Mouse (Mus musculus) myocyte (in vitro differentiated cells): ENCODE data around the gene Arl13b. TPM values are rescaled to one million over a fixed set of nuclear protein-coding genes. Genes with fewer than 3 reads are reported as not detected.

Source experiments
- H3K27me3 ChIP-seq: one replicate; pipeline ENCODE4 v1.6.1; 2011; ENCODE audit not compliant: control insufficient read depth, insufficient read depth, insufficient read length
- H3K36me3 ChIP-seq: one replicate; pipeline ENCODE4 v1.6.1; 2011; ENCODE audit not compliant: control insufficient read depth, insufficient read depth
- H3K4me2 ChIP-seq: one replicate; pipeline ENCODE4 v1.6.1; 2011; ENCODE audit warnings: low read depth, control low read depth
- H3K4me3 ChIP-seq: one replicate; pipeline ENCODE4 v1.5.1; 2011; ENCODE audit warnings: mild to moderate bottlenecking, control low read depth, moderate library complexity
- H3K79me2 ChIP-seq: one replicate; pipeline ENCODE4 v1.6.1; 2011; ENCODE audit not compliant: control insufficient read depth, insufficient read depth
- H3ac ChIP-seq: one replicate; pipeline ENCODE4 v1.6.1; 2011; ENCODE audit not compliant: control insufficient read depth, insufficient read length
- CEBPB ChIP-seq: IDR thresholded peaks from 2 replicates; pipeline ENCODE4 v1.6.1; 2011; ENCODE audit warnings: mild to moderate bottlenecking, moderate library complexity; ENCODE audit not compliant: poor library complexity, insufficient read depth, severe bottlenecking
- E2F4 ChIP-seq: IDR thresholded peaks from one replicate; pipeline ENCODE4 v1.6.1; 2011; ENCODE audit warnings: mild to moderate bottlenecking, control low read depth, moderate library complexity; ENCODE audit not compliant: insufficient read depth
- MAX ChIP-seq: IDR thresholded peaks from one replicate; pipeline ENCODE4 v1.6.1; 2011; ENCODE audit warnings: low read depth, mild to moderate bottlenecking, control low read depth
- MYOD1 ChIP-seq, 3 experiments: IDR thresholded peaks; one replicate each; pipeline ENCODE4 v1.6.1; 2011; ENCODE audit warnings: control low read depth in 2 of 3, low read depth in 2 of 3, mild to moderate bottlenecking in 2 of 3, moderate library complexity in 1 of 3; ENCODE audit not compliant: insufficient read length in 2 of 3, control insufficient read depth in 1 of 3
- MYOG ChIP-seq, 3 experiments: IDR thresholded peaks; one replicate each; pipeline ENCODE4 v1.6.1; 2011; ENCODE audit warnings: control low read depth in 2 of 3, low read depth in 2 of 3, mild to moderate bottlenecking in 2 of 3; ENCODE audit not compliant: insufficient read length in 2 of 3, control insufficient read depth in 1 of 3, insufficient read depth in 1 of 3
- POLR2A ChIP-seq: IDR thresholded peaks from one replicate; pipeline ENCODE4 v1.6.1; 2011; ENCODE audit warnings: low read depth, mild to moderate bottlenecking, control low read depth, moderate library complexity; ENCODE audit not compliant: insufficient read length
- POLR2AphosphoS2 ChIP-seq: IDR thresholded peaks from one replicate; pipeline ENCODE4 v1.6.1; 2011; ENCODE audit warnings: low read depth, control low read depth; ENCODE audit not compliant: insufficient read length
- REST ChIP-seq: IDR thresholded peaks from one replicate; pipeline ENCODE4 v1.6.1; 2011; ENCODE audit warnings: mild to moderate bottlenecking, control low read depth, moderate library complexity; ENCODE audit not compliant: insufficient read depth, insufficient read length
- SRF ChIP-seq: IDR thresholded peaks from one replicate; pipeline ENCODE4 v1.6.1; 2011; ENCODE audit warnings: low read depth; ENCODE audit not compliant: control insufficient read depth, insufficient read length
- TCF12 ChIP-seq: IDR thresholded peaks from one replicate; pipeline ENCODE4 v1.6.1; 2011; ENCODE audit warnings: mild to moderate bottlenecking, control low read depth; ENCODE audit not compliant: poor library complexity, insufficient read depth, severe bottlenecking
- TCF3 ChIP-seq: IDR thresholded peaks from one replicate; pipeline ENCODE4 v1.6.1; 2011; ENCODE audit warnings: low read depth, control low read depth; ENCODE audit not compliant: insufficient read length
- USF1 ChIP-seq: IDR thresholded peaks from one replicate; pipeline ENCODE4 v1.6.1; 2011; ENCODE audit warnings: low read depth, mild to moderate bottlenecking, control low read depth, moderate library complexity
- polyA plus RNA-seq: library from polyadenylated mRNA; unstranded; fragments of >200 nt; fragmentation: generic; extraction: Trizol; gene quantifications from one replicate; pipeline ENCODE4 v1.2.1, GENCODE M21; 2012; ENCODE audit warnings: missing spikeins

The Arl13b gene
- polyA plus RNA-seq, 1 experiment = 5.3 TPM

DNA sequence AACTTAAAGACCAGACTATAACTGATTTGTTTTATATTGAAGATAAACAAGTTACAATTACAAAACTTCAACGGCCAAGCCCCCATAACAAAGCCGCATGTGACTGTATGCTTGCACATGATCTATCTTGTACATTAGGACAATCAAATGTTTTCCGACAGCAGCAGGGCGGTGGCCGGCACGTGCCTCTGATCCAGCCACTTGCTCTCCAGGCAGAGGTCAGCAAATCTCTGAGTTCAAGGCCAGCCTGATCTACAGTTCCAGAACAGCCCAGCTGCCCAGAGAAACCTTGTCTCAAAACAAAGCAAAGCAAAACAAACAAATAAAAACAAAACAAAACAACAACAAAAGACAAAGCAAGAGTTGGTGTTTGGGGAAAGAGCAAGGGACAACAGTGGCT, 8.5 kb upstream of the Arl13b start:
- Histone ChIP-seq H3K27me3 (no peaks in the 10 kb centered on the region), H3ac (no peak overlapping the region), H3K36me3 (no peaks in the 10 kb centered on the region), H3K79me2 (no peaks in the 10 kb centered on the region), H3K4me3 (peak overlapping the region; percentile 41), H3K4me2 (no peak overlapping the region)
- no peak for TF ChIP-seq TCF3
- TF ChIP-seq MYOD1 (IDR thresholded peaks at IDR 0.05; ENCODE audit: control insufficient read depth in 1 of 3, insufficient read length in 2 of 3, low read depth in 2 of 3) = no peak
- TF ChIP-seq SRF = no peak
- no peak for TF ChIP-seq USF1
- no peak for TF ChIP-seq E2F4
- TF ChIP-seq MAX = no peak
- TF ChIP-seq MYOG (IDR thresholded peaks at IDR 0.05; ENCODE audit: control insufficient read depth in 1 of 3, insufficient read depth in 1 of 3, insufficient read length in 2 of 3, low read depth in 2 of 3) = no peak
- no peak for TF ChIP-seq CEBPB
- no peak for TF ChIP-seq POLR2A
- no peak for TF ChIP-seq REST
- no peak for TF ChIP-seq POLR2AphosphoS2
- TF ChIP-seq TCF12 = no peak

DNA sequence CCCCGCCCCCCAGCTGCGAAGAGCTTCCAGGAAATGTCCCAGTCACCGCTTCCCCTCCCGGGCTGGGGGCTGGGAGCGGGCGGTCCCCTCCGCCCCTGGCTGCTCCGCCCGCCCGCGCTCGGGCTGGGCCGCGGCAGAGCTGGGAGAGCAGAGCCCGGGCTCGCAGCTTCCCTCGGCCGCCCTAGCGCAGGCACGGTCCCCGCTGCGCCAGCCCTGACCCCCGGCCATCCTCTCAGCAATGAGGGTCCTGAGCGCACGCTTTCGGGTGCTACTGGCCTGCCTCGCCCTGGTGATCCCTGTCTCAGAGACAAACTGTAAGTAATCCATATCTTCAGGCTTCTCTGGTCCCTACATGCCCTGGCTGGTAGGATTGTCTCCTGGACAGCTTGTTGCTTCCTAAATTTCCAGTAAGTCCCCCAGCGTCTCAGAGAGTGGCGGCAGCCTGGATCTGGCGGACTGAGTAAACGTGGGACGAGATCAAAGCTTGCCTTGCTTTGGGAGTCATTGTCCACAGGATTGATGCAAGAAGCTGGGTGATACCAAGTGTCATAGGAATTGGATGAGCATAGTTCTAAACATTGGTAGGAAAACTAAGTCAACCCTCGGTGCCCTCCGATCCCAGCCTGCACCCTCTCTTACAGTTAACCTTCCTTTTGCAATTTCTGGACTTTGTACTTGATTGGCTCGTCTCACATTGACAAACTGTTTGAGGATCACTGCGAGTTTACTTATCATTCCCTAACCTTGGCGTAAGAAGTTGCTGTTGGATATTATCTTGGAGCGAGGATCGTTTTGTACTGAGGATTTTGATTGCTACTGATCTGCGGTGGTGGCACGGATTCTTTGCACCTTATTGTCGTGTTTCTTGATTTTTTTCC, 7.6 kb upstream of the Arl13b start, which contains the start of gene Pros1:
Gene Pros1, plus strand, starts transcription at position 117 of the 878 bp plus-strand sequence.
- peak within 1 kb of the TSS; percentile 41 for H3K4me3 ChIP-seq
- no peaks in the 10 kb centered on the region for H3K36me3 ChIP-seq
- peak within 1 kb of the TSS; percentile 73 for H3K4me2 ChIP-seq
- TF ChIP-seq POLR2AphosphoS2 (peak; percentile 61), REST (no peak), POLR2A (peak; percentile 89)
- H3ac ChIP-seq = no peak within 1 kb of the TSS
- H3K27me3 ChIP-seq = no peaks in the 10 kb centered on the region
- no peaks in the 10 kb centered on the region for H3K79me2 ChIP-seq

DNA sequence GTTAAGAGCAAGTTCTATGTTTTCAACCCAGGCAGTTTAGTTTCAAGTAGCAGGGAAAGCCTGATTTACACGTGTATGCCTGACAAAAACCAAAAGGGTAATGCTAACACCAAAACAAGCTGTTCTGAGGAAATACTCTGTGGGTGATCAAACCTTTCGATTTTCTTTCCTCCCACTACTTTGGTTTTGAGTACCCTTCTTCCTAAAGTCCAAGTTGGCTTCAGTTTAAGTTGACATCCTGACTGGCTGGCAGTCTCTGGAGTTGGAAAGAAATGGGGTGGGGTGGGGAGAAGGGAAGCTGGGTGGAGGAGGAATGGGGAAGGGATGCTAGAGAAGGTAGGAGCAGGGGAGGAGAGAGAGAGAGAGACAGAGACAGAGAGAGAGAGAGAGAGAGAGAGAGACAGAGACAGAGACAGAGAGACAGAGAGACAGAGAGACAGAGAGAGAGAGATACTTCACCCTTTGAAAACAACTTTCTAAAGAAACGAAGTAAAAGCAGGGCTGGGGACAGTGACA, 6.8 kb upstream of the Arl13b start:
- H3K4me3 ChIP-seq = peak overlapping the region; percentile 41
- no peak overlapping the region for H3ac ChIP-seq
- TF ChIP-seq POLR2A = no peak
- TF ChIP-seq MYOD1 (IDR thresholded peaks at IDR 0.05; ENCODE audit: control insufficient read depth in 1 of 3, insufficient read length in 2 of 3, low read depth in 2 of 3) = no peak
- no peak for TF ChIP-seq POLR2AphosphoS2
- TF ChIP-seq TCF12 = no peak
- no peak for TF ChIP-seq REST
- TF ChIP-seq CEBPB = no peak
- no peak for TF ChIP-seq MAX
- no peak for TF ChIP-seq USF1
- no peak for TF ChIP-seq E2F4
- no peak for TF ChIP-seq TCF3
- TF ChIP-seq SRF = no peak
- H3K36me3 ChIP-seq = no peaks in the 10 kb centered on the region
- H3K27me3 ChIP-seq = no peaks in the 10 kb centered on the region
- no peaks in the 10 kb centered on the region for H3K79me2 ChIP-seq
- peak overlapping the region; percentile 73 for H3K4me2 ChIP-seq

DNA sequence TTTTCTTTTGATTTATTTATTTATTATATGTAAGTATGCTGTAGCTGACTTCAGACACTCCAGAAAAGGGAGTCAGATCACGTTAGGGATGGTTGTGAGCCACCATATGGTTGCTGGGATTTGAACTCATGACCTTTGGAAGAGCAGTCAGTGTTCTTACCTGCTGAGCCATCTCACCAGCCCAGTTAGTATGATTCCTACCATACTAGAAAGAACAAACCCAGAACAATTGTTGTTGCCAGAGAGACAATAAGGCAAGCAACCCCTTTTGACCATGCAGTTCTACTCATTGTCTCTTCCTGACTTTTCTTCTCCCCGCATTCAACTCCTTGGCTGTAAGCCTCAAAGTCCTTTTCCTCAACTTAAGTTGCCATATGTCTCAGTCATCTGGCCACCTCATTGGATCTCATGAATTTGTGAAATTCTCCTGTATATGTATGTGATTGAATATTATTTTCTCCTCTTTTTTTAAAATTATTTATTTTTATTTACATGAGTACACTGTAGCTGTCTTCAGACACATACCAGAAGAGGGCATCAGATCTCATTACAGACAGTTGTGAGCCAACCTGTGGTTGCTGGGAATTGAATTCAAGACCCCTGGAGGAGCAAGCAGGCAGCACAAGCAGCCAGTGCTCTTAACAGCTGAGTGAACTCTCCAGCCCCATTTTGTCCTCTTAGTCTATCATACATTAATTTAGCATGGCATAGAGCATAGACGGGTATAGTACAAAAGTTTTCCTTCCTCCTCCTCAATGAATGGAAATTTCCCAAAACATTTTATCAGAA, 5.8 kb upstream of the Arl13b start:
- no peaks in the 10 kb centered on the region for H3K36me3 ChIP-seq
- TF ChIP-seq POLR2A = no peak
- no peak overlapping the region for H3K4me2 ChIP-seq
- H3ac ChIP-seq = no peak overlapping the region
- H3K4me3 ChIP-seq = no peak overlapping the region
- H3K79me2 ChIP-seq = no peaks in the 10 kb centered on the region
- no peaks in the 10 kb centered on the region for H3K27me3 ChIP-seq

DNA sequence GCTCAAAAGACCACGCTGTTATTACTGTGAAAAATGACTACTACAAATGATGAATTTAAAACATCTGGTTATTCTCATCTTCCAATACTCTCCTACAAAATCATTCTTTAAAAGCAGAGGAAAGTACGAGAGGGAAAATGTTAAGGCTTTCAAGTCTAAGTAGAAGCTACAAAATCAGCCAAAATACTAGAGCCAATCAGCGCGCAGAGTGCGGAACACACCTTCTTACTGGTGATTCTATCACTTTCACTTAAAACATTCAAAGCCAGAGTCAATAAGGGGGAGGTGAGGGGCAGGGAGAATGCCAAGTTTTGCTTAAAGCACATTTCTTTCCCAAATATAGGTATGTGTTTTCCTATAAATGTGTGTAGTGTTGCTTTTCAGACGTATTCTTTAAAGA, 1.5 kb downstream of the Arl13b start:
- Histone ChIP-seq H3ac (no peak overlapping the region), H3K27me3 (no peaks in the 10 kb centered on the region), H3K36me3 (no peaks in the 10 kb centered on the region), H3K4me3 (peak overlapping the region; percentile 33), H3K4me2 (peak overlapping the region; percentile 76), H3K79me2 (peaks cover 24% of the 10 kb centered on the region)
- TF ChIP-seq MYOG (IDR thresholded peaks at IDR 0.05; ENCODE audit: control insufficient read depth in 1 of 3, insufficient read depth in 1 of 3, insufficient read length in 2 of 3, low read depth in 2 of 3) (no peak), E2F4 (no peak), CEBPB (no peak), MAX (no peak), USF1 (no peak), TCF12 (no peak), TCF3 (no peak), MYOD1 (IDR thresholded peaks at IDR 0.05; ENCODE audit: control insufficient read depth in 1 of 3, insufficient read length in 2 of 3, low read depth in 2 of 3) (no peak), REST (no peak), SRF (no peak), POLR2AphosphoS2 (no peak), POLR2A (no peak)
